Mouse (Mus musculus): ENCODE data around the gene Pglyrp2. TPM values are rescaled to one million over a fixed set of nuclear protein-coding genes. Genes with fewer than 3 reads are reported as not detected.

Gene Pglyrp2
- polyA plus RNA-seq, 1 experiment from 2014 or later = not detected

DNA sequence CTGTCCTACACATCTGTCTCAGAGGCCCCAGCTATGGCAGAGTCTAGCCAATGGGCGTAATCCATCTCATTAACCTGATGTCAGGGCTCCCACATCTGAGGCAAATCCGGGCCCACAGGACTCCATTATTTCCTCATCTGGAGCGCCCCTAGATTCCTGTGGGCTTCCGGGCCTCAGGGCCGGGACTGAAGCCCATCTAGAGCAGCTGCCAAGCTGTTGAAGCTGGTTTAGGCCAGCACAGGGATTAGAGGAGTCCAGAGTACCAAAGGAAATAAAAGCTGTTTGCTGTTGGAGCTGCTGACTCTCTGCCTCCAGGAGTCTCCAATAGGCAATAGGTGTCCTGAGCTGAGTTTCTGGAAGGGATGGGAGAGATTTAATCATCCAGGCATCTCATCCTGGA, 11.2 kb upstream of the Pglyrp2 start:
- no peak overlapping the region for H3K27ac ChIP-seq
- no peaks in the 10 kb centered on the region for H3K9me3 ChIP-seq (replicated peaks)
- no peak overlapping the region for H3K9ac ChIP-seq
- no peaks in the 10 kb centered on the region for H3K36me3 ChIP-seq
- ATAC-seq (replicated peaks; ENCODE audit: low FRiP score) = no peak
- H3K4me3 ChIP-seq (replicated peaks) = no peak overlapping the region
- H3K27me3 ChIP-seq = no peaks in the 10 kb centered on the region
- WGBS = 65% methylated on average over 5 of the region's 5 CpGs
- H3K4me2 ChIP-seq = no peak overlapping the region
- H3K4me1 ChIP-seq = no peaks in the 10 kb centered on the region

DNA sequence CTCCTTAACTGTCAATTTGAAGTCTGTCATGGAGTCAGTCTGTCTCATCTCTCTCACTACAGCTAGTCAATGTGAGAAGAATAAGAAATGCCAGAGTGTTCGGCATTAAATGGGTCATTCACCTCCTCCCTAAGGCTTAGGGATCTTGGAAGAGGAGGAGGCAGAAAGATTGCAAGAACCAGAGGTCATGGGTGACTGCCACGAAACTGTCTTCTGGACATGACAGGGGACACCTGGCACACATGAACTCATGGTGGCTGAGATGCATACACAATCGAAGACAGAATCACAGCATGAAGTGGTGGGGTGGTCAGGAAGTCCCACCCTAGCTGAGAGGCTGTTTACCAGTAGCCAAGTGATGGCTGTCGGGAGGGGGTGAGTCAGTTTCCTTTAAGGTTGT, 10.4 kb upstream of the Pglyrp2 start:
- Histone ChIP-seq H3K4me3 (replicated peaks) (no peak overlapping the region), H3K9ac (no peak overlapping the region), H3K36me3 (no peaks in the 10 kb centered on the region), H3K4me1 (no peaks in the 10 kb centered on the region), H3K27ac (no peak overlapping the region), H3K9me3 (replicated peaks) (no peaks in the 10 kb centered on the region), H3K27me3 (no peaks in the 10 kb centered on the region), H3K4me2 (no peak overlapping the region)
- no peak for ATAC-seq (replicated peaks; ENCODE audit: low FRiP score)
- WGBS = 44% methylated on average over 4 of the region's 4 CpGs

GRCm38 (mm10) chr17:32431972-32432371, 8.0 kb upstream of the Pglyrp2 start:
- H3K9ac ChIP-seq = no peak overlapping the region
- H3K27ac ChIP-seq = no peak overlapping the region
- H3K9me3 ChIP-seq (replicated peaks) = no peaks in the 10 kb centered on the region
- ATAC-seq (replicated peaks; ENCODE audit: low FRiP score) = no peak
- 0 out of 2 replicates have a peak, but pooled peaks cover 5% of the 10 kb centered on the region for H3K27me3 ChIP-seq
- 60% methylated on average over 3 of the region's 3 CpGs for WGBS
- H3K4me1 ChIP-seq = no peaks in the 10 kb centered on the region
- H3K4me3 ChIP-seq (replicated peaks) = no peak overlapping the region
- no peaks in the 10 kb centered on the region for H3K36me3 ChIP-seq
- H3K4me2 ChIP-seq = no peak overlapping the region

- no peak for ATAC-seq (replicated peaks; ENCODE audit: low FRiP score)
- Histone ChIP-seq H3K9me3 (replicated peaks) (no peaks in the 10 kb centered on the region), H3K4me2 (no peak overlapping the region), H3K36me3 (no peaks in the 10 kb centered on the region), H3K4me1 (no peaks in the 10 kb centered on the region), H3K4me3 (replicated peaks) (no peak overlapping the region), H3K9ac (no peak overlapping the region), H3K27me3 (0 out of 2 replicates have a peak, but pooled peaks cover 5% of the 10 kb centered on the region), H3K27ac (no peak overlapping the region)
Measured at GRCm38 (mm10) chr17:32426610-32427009, 2.6 kb upstream of the Pglyrp2 start.

DNA sequence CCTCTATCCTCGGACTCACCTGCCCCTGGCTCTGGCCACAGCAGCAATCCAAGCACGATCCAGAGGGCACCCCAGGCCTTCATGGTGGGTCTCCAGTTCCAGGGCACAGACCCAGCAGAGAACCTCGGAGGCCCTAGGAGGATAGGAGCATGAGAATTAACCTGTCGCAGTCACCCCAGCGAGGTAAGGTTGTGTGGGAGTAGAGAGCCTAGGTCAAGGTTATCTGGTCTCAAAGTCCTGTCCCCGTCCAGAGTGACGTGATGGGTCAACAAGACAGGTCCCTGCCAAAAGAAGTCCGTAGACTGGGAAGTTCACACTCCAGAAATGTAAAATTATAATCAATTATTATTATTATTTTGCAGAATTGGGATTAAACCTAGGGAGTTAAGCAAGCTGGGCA, 3.2 kb downstream of the Pglyrp2 start:
- Histone ChIP-seq H3K9me3 (replicated peaks) (no peaks in the 10 kb centered on the region), H3K4me2 (no peak overlapping the region), H3K27me3 (peaks cover 9% of the 10 kb centered on the region), H3K9ac (no peak overlapping the region), H3K36me3 (no peaks in the 10 kb centered on the region), H3K4me1 (0 out of 2 replicates have a peak, but pooled peaks cover under 1% of the 10 kb centered on the region), H3K4me3 (replicated peaks) (no peak overlapping the region), H3K27ac (no peak overlapping the region)
- 78% methylated on average over 8 of the region's 8 CpGs for WGBS
- ATAC-seq (replicated peaks; ENCODE audit: low FRiP score) = no peak

DNA sequence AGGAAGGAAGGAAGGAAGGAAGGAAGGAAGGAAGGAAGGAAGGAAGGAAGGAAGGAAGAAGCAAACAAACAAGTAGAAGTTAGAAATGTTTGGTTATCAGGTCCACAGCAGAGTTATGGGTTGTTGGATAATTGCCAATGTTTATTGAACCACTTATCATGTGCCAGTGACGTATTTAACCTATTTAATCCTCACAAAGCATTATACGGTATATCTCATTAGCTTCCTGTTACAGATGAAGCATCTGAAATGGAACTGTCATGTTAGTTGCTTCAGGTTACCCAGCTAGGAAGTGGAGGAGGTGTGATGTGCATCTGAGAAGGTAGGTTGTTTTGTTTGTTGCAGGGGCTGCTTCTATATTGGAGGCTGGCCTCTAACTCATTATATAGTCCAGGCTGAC, 4.0 kb downstream of the Pglyrp2 start:
- H3K9me3 ChIP-seq (replicated peaks) = no peaks in the 10 kb centered on the region
- 0 out of 2 replicates have a peak, but pooled peaks cover 3% of the 10 kb centered on the region for H3K4me1 ChIP-seq
- H3K4me3 ChIP-seq (replicated peaks) = no peak overlapping the region
- WGBS = 58% methylated on average over 2 of the region's 2 CpGs
- H3K27me3 ChIP-seq = peaks cover 17% of the 10 kb centered on the region
- no peak for ATAC-seq (replicated peaks; ENCODE audit: low FRiP score)
- no peaks in the 10 kb centered on the region for H3K36me3 ChIP-seq
- H3K27ac ChIP-seq = no peak overlapping the region
- no peak overlapping the region for H3K4me2 ChIP-seq
- H3K9ac ChIP-seq = no peak overlapping the region

DNA sequence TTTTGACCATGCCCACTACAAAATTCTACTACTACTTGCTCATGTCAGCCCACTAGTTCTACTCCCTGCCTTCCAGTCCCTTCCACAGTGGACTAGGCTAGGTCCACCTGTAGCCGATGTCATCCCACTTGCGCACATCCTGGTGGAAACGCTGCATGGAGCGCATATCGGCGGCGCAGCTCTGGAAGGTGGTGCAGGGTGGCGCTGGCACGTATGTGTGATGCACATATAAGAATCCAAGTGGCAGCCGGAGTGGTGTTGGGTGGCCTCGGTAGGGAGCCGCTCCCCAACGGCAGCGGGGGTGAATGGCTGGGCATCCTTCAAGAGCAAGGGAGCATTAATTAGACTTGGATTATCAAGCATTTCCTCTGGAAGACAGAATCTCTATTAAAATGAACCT, 7.2 kb downstream of the Pglyrp2 start:
- peaks cover 22% of the 10 kb centered on the region for H3K27me3 ChIP-seq
- H3K9ac ChIP-seq = no peak overlapping the region
- H3K4me1 ChIP-seq = 0 out of 2 replicates have a peak, but pooled peaks cover 3% of the 10 kb centered on the region
- ATAC-seq (replicated peaks; ENCODE audit: low FRiP score) = no peak
- WGBS = 92% methylated on average over 14 of the region's 14 CpGs
- no peaks in the 10 kb centered on the region for H3K9me3 ChIP-seq (replicated peaks)
- H3K4me3 ChIP-seq (replicated peaks) = no peak overlapping the region
- no peaks in the 10 kb centered on the region for H3K36me3 ChIP-seq
- H3K4me2 ChIP-seq = no peak overlapping the region
- H3K27ac ChIP-seq = no peak overlapping the region

- WGBS = 51% methylated on average over 24 of the region's 24 CpGs
- no peak overlapping the region for H3K4me3 ChIP-seq (replicated peaks)
Measured at GRCm38 (mm10) chr17:32415417-32416020, 8.4 kb downstream of the Pglyrp2 start.

DNA sequence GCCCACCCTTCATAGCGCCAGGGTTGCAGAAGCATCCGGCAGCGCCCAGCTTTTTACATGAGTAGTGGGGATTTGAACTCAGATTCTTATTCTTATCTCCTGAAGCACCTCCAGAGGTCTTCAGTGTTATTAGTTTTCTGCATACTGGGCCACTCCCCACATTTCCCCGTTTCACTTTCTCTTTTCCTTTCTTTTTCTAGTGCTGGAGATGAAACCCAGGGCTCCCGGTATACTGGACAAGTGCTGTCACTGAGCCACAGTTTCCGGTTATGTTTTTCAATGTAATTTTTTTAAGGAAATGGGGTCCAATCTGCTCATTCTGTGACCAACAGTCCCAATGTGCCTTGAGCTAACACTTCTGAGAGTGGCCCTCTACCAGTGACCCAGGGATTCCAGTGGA, 12.1 kb downstream of the Pglyrp2 start:
- Histone ChIP-seq H3K4me1 (0 out of 2 replicates have a peak, but pooled peaks cover 3% of the 10 kb centered on the region), H3K9me3 (replicated peaks) (no peaks in the 10 kb centered on the region), H3K36me3 (no peaks in the 10 kb centered on the region), H3K9ac (no peak overlapping the region), H3K4me3 (replicated peaks) (no peak overlapping the region), H3K4me2 (no peak overlapping the region), H3K27ac (no peak overlapping the region), H3K27me3 (peaks cover 22% of the 10 kb centered on the region)
- ATAC-seq (replicated peaks; ENCODE audit: low FRiP score) = no peak
- WGBS = 88% methylated on average over 6 of the region's 6 CpGs

More at GRCm38 (mm10) chr17:32415417-32416020, 8.4 kb downstream of the Pglyrp2 start:
- no peaks in the 10 kb centered on the region for H3K36me3 ChIP-seq
- H3K4me1 ChIP-seq = 0 out of 2 replicates have a peak, but pooled peaks cover 3% of the 10 kb centered on the region
- H3K9me3 ChIP-seq (replicated peaks) = no peaks in the 10 kb centered on the region
- H3K9ac ChIP-seq = no peak overlapping the region
- peaks cover 22% of the 10 kb centered on the region for H3K27me3 ChIP-seq
- H3K4me2 ChIP-seq = no peak overlapping the region
- H3K27ac ChIP-seq = no peak overlapping the region
- ATAC-seq (replicated peaks; ENCODE audit: low FRiP score) = no peak

DNA sequence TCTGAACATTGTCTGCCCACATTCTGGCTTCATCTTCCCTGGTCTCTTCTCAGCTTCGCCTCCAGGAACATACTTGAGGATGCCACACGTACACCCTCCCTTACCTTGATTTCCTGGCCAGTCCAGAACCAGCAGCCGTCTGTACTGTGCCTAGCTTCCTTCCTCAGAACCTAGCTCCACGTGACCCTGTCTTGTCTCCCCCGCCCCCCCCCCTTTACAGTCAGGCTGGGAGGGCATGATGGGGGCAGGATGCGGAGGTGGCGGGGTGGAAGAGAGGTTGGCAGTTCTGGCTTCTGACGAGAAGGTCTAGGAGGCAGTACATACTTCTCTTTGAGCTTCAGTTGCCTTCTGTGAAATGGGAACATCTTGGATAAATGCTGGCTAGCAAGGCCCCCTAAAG, 20.6 kb downstream of the Pglyrp2 start, which contains the start of gene Rasal3:
Rasal3 (minus strand) TSS at position 167 of the 400 bp plus-strand sequence.
- no peak within 1 kb of the TSS for H3K4me3 ChIP-seq (replicated peaks)
- no peak within 1 kb of the TSS for H3K4me2 ChIP-seq
- peaks cover 11% of the 10 kb centered on the region for H3K27me3 ChIP-seq
- H3K27ac ChIP-seq = no peak within 1 kb of the TSS
- 70% methylated on average over 8 of the region's 8 CpGs for WGBS
- ATAC-seq (replicated peaks; ENCODE audit: low FRiP score) = no peak
- H3K9me3 ChIP-seq (replicated peaks) = no peaks in the 10 kb centered on the region
- H3K4me1 ChIP-seq = no peaks in the 10 kb centered on the region
- no peaks in the 10 kb centered on the region for H3K36me3 ChIP-seq
- no peak within 1 kb of the TSS for H3K9ac ChIP-seq

- no peaks in the 10 kb centered on the region for H3K9me3 ChIP-seq (replicated peaks)
- H3K27me3 ChIP-seq = peaks cover 18% of the 10 kb centered on the region
- H3K4me3 ChIP-seq (replicated peaks) = no peak overlapping the region
- no peak overlapping the region for H3K27ac ChIP-seq
- no peaks in the 10 kb centered on the region for H3K36me3 ChIP-seq
- no peaks in the 10 kb centered on the region for H3K4me1 ChIP-seq
- 78% methylated on average over 11 of the region's 11 CpGs for WGBS
- no peak overlapping the region for H3K9ac ChIP-seq
- no peak for ATAC-seq (replicated peaks; ENCODE audit: low FRiP score)
- H3K4me2 ChIP-seq = no peak overlapping the region
Measured at GRCm38 (mm10) chr17:32402779-32403157, 21.2 kb downstream of the Pglyrp2 start.

GRCm38 (mm10) chr17:32402011-32402778, 21.8 kb downstream of the Pglyrp2 start:
- no peak overlapping the region for H3K9ac ChIP-seq
- no peak for ATAC-seq (replicated peaks; ENCODE audit: low FRiP score)

More at GRCm38 (mm10) chr17:32402011-32402778, 21.8 kb downstream of the Pglyrp2 start:
- H3K9me3 ChIP-seq (replicated peaks) = no peaks in the 10 kb centered on the region
- H3K27ac ChIP-seq = no peak overlapping the region
- no peaks in the 10 kb centered on the region for H3K4me1 ChIP-seq
- H3K4me2 ChIP-seq = no peak overlapping the region
- no peak overlapping the region for H3K4me3 ChIP-seq (replicated peaks)
- peaks cover 24% of the 10 kb centered on the region for H3K27me3 ChIP-seq
- WGBS = 78% methylated on average over 9 of the region's 9 CpGs
- no peaks in the 10 kb centered on the region for H3K36me3 ChIP-seq

Measured in kidney, embryonic 15.5 days (tissue).